Mouse (Mus musculus) liver, embryonic 14.5 days (tissue): ENCODE measurements around the gene Ints5. TPM values are rescaled to one million over a fixed set of nuclear protein-coding genes. Genes with fewer than 3 reads are reported as not detected.
A peak's percentile ranks its signal among the peaks of the same experiment; 100 is the strongest.

Experiments used
- ATAC-seq: fragments of 200-750 bp; cut with Nextera tagmentation; 2 replicates; pipeline ENCODE4 v1.8.0; 2017; ENCODE audit warnings: moderate number of reproducible peaks, mild to moderate bottlenecking, moderate library complexity; ENCODE audit not compliant: insufficient read depth
- DNase-seq, 3 experiments: peaks; one replicate each; pipeline ENCODE4 v3.0.0-alpha.2; 2012 to 2013; ENCODE audit warnings: low read depth in 3 of 3, low spot score in 3 of 3
- H3K27ac ChIP-seq: fragments of 300-500 bp; sonication (generic); 2 replicates; pipeline ENCODE4 v1.5.1; 2014; ENCODE audit warnings: moderate library complexity, mild to moderate bottlenecking, control low read depth, inconsistent platforms
- H3K27me3 ChIP-seq: fragments of 300-500 bp; sonication (generic); 2 replicates; pipeline ENCODE4 v1.6.1; 2014; ENCODE audit warnings: mild to moderate bottlenecking, low read length, moderate library complexity; ENCODE audit not compliant: control insufficient read depth, insufficient read depth
- H3K36me3 ChIP-seq: fragments of 300-500 bp; sonication (generic); replicated peaks from 2 replicates; pipeline ENCODE4 v1.6.1; 2014; ENCODE audit warnings: low read depth; ENCODE audit not compliant: control insufficient read depth, insufficient read depth
- H3K4me1 ChIP-seq, 2 experiments: fragments of 200-500 bp in 1 of 2; fragments of 300-500 bp in 1 of 2; sonication (generic) in 1 of 2; replicated peaks; 2 replicates each; pipeline ENCODE4 v1.6.1; 2012 to 2014; ENCODE audit warnings: antibody characterized with exemption in 1 of 2, inconsistent platforms in 1 of 2, low read length in 1 of 2; ENCODE audit not compliant: control insufficient read depth in 2 of 2, insufficient read depth in 2 of 2
- H3K4me2 ChIP-seq: fragments of 300-500 bp; sonication (generic); 2 replicates; pipeline ENCODE4 v1.6.1; 2014; ENCODE audit warnings: low read depth, mild to moderate bottlenecking, control low read depth, moderate library complexity
- H3K4me3 ChIP-seq, 2 experiments: fragments of 200-500 bp in 1 of 2; fragments of 300-500 bp in 1 of 2; sonication (generic) in 1 of 2; 2 replicates each; pipeline ENCODE4 v1.5.1; 2012 to 2014; ENCODE audit warnings: low read depth in 2 of 2, low read length in 2 of 2, mild to moderate bottlenecking in 2 of 2, control low read depth in 1 of 2, inconsistent platforms in 1 of 2, moderate library complexity in 1 of 2; ENCODE audit not compliant: insufficient read depth in 1 of 2
- H3K9ac ChIP-seq: fragments of 300-500 bp; sonication (generic); replicated peaks from 2 replicates; pipeline ENCODE4 v1.6.1; 2014; ENCODE audit warnings: mild to moderate bottlenecking, control low read depth, moderate library complexity
- H3K9me3 ChIP-seq: fragments of 300-500 bp; sonication (generic); 2 replicates; pipeline ENCODE4 v1.6.1; 2016; ENCODE audit warnings: low read length, mixed read lengths; ENCODE audit not compliant: control insufficient read depth
- CTCF ChIP-seq: IDR thresholded peaks from 2 replicates; pipeline ENCODE4 v1.5.1; 2016; ENCODE audit warnings: antibody characterized with exemption, low read depth, control low read depth
- EP300 ChIP-seq: IDR thresholded peaks from 2 replicates; pipeline ENCODE4 v1.6.1; 2016; ENCODE audit warnings: antibody characterized with exemption, low read depth
- WGBS: fragments of 180-500 bp; shearing (Covaris S2); extraction: QIAGEN DNeasy Blood & Tissue Kit; methylation state at CpG from one replicate; pipeline ENCODE4 v1.1.7; 2014; ENCODE audit not compliant: insufficient replicate concordance; 5-methylcytosine and 5-hydroxymethylcytosine counted together
- polyA plus RNA-seq, 2 experiments: library from polyadenylated mRNA; depleted of rRNA in 1 of 2; stranded (reverse) in 1 of 2; unstranded in 1 of 2; fragments of >200 nt; fragmentation: Nextera tagmentation in 1 of 2; extraction: Ambion mirVana in 1 of 2; gene quantifications; 2 replicates each; pipeline versions ENCODE4 v1.2.1 to v1.2.3; 2012 to 2014

The Ints5 gene
- polyA plus RNA-seq, 2 experiments: 12.2 to 14.7 TPM

DNA sequence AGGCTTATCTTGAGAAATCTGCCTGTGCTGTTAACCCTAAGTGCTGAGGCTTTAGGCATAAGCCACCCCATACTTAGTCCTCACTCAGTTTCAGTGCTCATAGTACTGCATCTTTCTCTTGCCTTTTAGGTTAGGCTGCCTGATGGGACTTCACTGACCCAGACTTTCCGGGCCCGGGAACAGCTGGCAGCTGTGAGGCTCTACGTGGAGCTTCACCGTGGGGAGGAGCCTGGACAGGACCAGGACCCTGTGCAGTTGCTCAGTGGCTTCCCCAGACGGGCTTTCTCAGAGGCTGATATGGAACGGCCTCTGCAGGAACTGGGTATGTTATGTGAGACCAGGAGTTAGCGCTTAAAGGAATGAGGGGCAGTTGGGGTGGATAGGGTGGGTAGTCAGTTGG, 17.8 kb upstream of the Ints5 start:
- ATAC-seq (no peak), DNase-seq (no peak)
- Histone ChIP-seq H3K36me3 (peaks cover 31% of the 10 kb centered on the region), H3K27me3 (no peaks in the 10 kb centered on the region), H3K27ac (no peak overlapping the region), H3K4me3 (no peak overlapping the region), H3K4me2 (no peak overlapping the region), H3K9me3 (no peaks in the 10 kb centered on the region), H3K4me1 (peaks cover 13 to 16% of the 10 kb centered on the region in 2 experiments), H3K9ac (no peak overlapping the region)
- 85% methylated on average over 7 of the region's 7 CpGs for WGBS
- TF ChIP-seq CTCF (no peak), EP300 (no peak)

DNA sequence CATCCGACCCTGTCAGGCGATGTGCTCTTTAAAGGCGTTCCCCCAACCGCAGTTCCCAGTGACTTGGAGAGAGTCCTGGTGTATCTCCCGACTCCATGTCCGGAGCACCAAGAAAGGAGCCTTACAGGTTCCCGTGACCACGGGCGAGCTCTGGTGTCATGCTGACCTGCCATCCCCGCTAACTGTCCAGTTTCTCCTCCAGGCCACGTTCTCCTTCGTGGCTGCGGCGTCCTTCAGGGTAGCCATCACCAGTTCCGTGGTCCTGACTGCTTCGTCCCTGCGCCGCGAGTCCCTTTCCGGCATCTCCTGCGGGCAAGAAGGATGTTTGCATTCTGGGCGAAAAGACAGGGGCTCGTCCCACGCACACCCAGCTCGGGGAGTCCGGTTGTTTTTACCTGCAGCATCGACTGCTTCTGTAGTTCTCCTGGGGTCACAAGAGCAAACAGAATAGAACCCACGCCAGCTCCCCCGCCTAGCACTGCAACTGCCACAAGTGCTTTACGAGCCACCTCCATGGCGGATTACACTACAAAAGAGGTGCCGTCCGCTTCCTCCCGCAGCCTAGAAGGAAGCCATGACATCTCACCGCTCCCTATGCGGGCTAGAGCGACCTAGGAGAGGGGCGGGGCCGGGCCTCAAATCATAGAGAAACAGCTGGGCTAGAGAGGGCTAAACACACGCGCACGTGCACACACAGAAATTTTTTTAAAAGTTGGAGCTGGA, 12.3 kb upstream of the Ints5 start, which contains the start of gene Uqcc3:
Gene Uqcc3 (minus strand): TSS at position 613 of the 723 bp plus-strand sequence.
- Histone ChIP-seq H3K27me3 (no peaks in the 10 kb centered on the region), H3K9me3 (no peaks in the 10 kb centered on the region), H3K9ac (peak within 1 kb of the TSS; percentile 87), H3K4me2 (peak within 1 kb of the TSS; percentile 79), H3K27ac (peak within 1 kb of the TSS; percentile 36), H3K36me3 (peaks cover 10% of the 10 kb centered on the region), H3K4me1 (peaks cover 6% of the 10 kb centered on the region in 2 experiments), H3K4me3 (peak within 1 kb of the TSS; percentile 89 to 97)
- ATAC-seq: peak; percentile 94
- peak; percentile 78 to 84 (median 79) for DNase-seq
- under 1% methylated on average over 42 of the region's 42 CpGs for WGBS
- TF ChIP-seq CTCF: no peak
- TF ChIP-seq EP300: no peak

DNA sequence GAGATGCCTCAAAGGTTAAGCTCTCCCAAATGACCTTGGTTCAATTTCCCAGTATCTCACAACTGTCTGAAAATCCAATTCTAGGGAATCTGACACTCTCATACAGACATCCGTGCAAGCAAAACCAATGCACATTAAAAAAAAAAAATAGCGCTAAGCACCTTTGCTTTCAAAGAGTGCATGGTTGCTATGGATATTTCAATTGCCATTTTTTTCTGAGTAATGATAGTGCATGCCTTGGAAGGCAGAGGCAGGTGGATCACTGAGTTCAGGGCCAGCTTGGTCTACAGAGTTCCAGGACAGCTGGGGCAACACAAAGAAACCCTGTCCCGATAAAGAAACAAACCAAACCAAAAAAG, 11.8 kb upstream of the Ints5 start:
- no peak; the same call in 1 of the 2 replicates for TF ChIP-seq EP300
- no peak for TF ChIP-seq CTCF
- H3K27me3 ChIP-seq: no peaks in the 10 kb centered on the region
- no peaks in the 10 kb centered on the region for H3K9me3 ChIP-seq
- peak overlapping the region; percentile 87 for H3K9ac ChIP-seq
- peaks cover 8% of the 10 kb centered on the region for H3K36me3 ChIP-seq
- 5% methylated on average over 3 of the region's 3 CpGs for WGBS
- peak overlapping the region; percentile 79 for H3K4me2 ChIP-seq
- DNase-seq (no peak), ATAC-seq (no peak)
- no peak overlapping the region for H3K27ac ChIP-seq
- peaks cover 6% of the 10 kb centered on the region in 2 experiments for H3K4me1 ChIP-seq
- H3K4me3 ChIP-seq: peak overlapping the region; percentile 89 to 97

- 73% methylated on average over 3 of the region's 3 CpGs for WGBS
- H3K4me1 ChIP-seq: peaks cover 15% of the 10 kb centered on the region in 2 experiments
- H3K27me3 ChIP-seq: no peaks in the 10 kb centered on the region
- H3K4me2 ChIP-seq: no peak within 1 kb of the TSS
- no peak for DNase-seq
- H3K36me3 ChIP-seq: no peaks in the 10 kb centered on the region
- H3K27ac ChIP-seq: no peak within 1 kb of the TSS
- H3K4me3 ChIP-seq: no peak within 1 kb of the TSS
- no peaks in the 10 kb centered on the region for H3K9me3 ChIP-seq
- no peak within 1 kb of the TSS for H3K9ac ChIP-seq
- ATAC-seq: no peak
- TF ChIP-seq CTCF: no peak
- no peak for TF ChIP-seq EP300
Observed at GRCm38 (mm10) chr19:8883616-8884015, 9.2 kb upstream of the Ints5 start, which contains the start of the genes Lbhd1 and Gm49403. Gene Lbhd1, plus strand, starts transcription at chr19:8883732. Gene Gm49403, plus strand, starts transcription at chr19:8883930.

GRCm38 (mm10) chr19:8886916-8887584, 5.8 kb upstream of the Ints5 start:
- H3K4me1 ChIP-seq: peaks cover 13 to 19% of the 10 kb centered on the region in 2 experiments
- no peaks in the 10 kb centered on the region for H3K9me3 ChIP-seq
- peak overlapping the region; percentile 77 for H3K27ac ChIP-seq
- H3K27me3 ChIP-seq: no peaks in the 10 kb centered on the region
- peaks cover 12% of the 10 kb centered on the region for H3K36me3 ChIP-seq
- H3K4me3 ChIP-seq: peak overlapping the region; percentile 19 to 75; a peak in 2 of 4 replicates
- DNase-seq (no peak), ATAC-seq (no peak)
- H3K4me2 ChIP-seq: peak overlapping the region; percentile 95
- no peak for TF ChIP-seq EP300
- no peak for TF ChIP-seq CTCF
- WGBS: 29% methylated on average over 1 of the region's 1 CpGs
- H3K9ac ChIP-seq: peak overlapping the region; percentile 72
